Mouse (Mus musculus) liver, embryonic 15.5 days (tissue): ENCODE data around the gene Nrxn2. TPM values are rescaled to one million over a fixed set of nuclear protein-coding genes. Genes with fewer than 3 reads are reported as not detected.
A peak's percentile ranks its signal among the peaks of the same experiment; 100 is the strongest.

Experiments
- ATAC-seq: fragments of 200-750 bp; cut with Nextera tagmentation; 2 replicates; pipeline ENCODE4 v1.8.0; 2017; ENCODE audit warnings: moderate number of reproducible peaks, mild to moderate bottlenecking, moderate library complexity; ENCODE audit not compliant: insufficient read depth
- H3K27ac ChIP-seq: fragments of 300-500 bp; sonication (generic); replicated peaks from 2 replicates; pipeline ENCODE4 v1.5.1; 2015; ENCODE audit warnings: mild to moderate bottlenecking, inconsistent platforms
- H3K27me3 ChIP-seq: fragments of 300-500 bp; sonication (generic); 2 replicates; pipeline ENCODE4 v1.6.1; 2015; ENCODE audit warnings: mild to moderate bottlenecking, inconsistent platforms
- H3K36me3 ChIP-seq: fragments of 300-500 bp; sonication (generic); replicated peaks from 2 replicates; pipeline ENCODE4 v1.6.1; 2015; ENCODE audit warnings: moderate library complexity, mild to moderate bottlenecking, inconsistent platforms
- H3K4me1 ChIP-seq: fragments of 300-500 bp; sonication (generic); replicated peaks from 2 replicates; pipeline ENCODE4 v1.6.1; 2015; ENCODE audit warnings: inconsistent platforms
- H3K4me2 ChIP-seq: fragments of 300-500 bp; sonication (generic); 2 replicates; pipeline ENCODE4 v1.6.1; 2015; ENCODE audit warnings: moderate library complexity, mild to moderate bottlenecking, inconsistent platforms
- H3K4me3 ChIP-seq: fragments of 300-500 bp; sonication (generic); replicated peaks from 2 replicates; pipeline ENCODE4 v1.5.1; 2015; ENCODE audit warnings: mild to moderate bottlenecking, inconsistent platforms
- H3K9ac ChIP-seq: fragments of 300-500 bp; sonication (generic); 2 replicates; pipeline ENCODE4 v1.6.1; 2015; ENCODE audit warnings: moderate library complexity, mild to moderate bottlenecking, inconsistent platforms
- H3K9me3 ChIP-seq: fragments of 300-500 bp; sonication (generic); replicated peaks from 2 replicates; pipeline ENCODE4 v1.6.1; 2016; ENCODE audit warnings: inconsistent platforms
- WGBS: fragments of 180-500 bp; shearing (Covaris S2); methylation state at CpG from one replicate; pipeline ENCODE4 v1.1.7; 2015; ENCODE audit warnings: mixed read lengths; ENCODE audit not compliant: insufficient replicate concordance; 5-methylcytosine and 5-hydroxymethylcytosine counted together
- polyA plus RNA-seq: library from polyadenylated mRNA; unstranded; fragments of >200 nt; fragmentation: Nextera tagmentation; extraction: Ambion mirVana; gene quantifications from 2 replicates; pipeline ENCODE4 v1.2.1, GENCODE M21; 2015

Nrxn2 gene
- polyA plus RNA-seq, 1 experiment from 2014 or later: 0.39 TPM

DNA sequence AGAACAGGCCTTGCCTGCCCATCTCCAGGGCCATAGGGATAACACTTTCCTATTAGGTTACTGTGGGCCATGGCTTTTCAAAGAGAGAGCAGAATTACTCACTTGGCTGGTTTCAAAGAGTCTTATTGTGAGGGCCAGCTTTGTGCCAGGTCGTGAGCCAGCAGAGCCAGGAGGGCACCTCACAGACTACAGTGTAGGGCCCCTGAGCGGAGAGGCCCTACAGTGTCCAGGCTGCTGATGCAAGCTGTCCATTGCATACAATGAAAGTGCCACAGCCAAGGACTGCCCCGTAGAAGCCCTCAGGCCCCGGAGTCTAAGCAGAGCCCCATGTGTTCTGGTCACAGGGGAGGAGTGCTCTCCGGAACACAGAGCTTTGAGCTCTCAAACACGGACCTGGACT is 64.4 kb downstream of the Nrxn2 start:
- Histone ChIP-seq H3K9ac (no peak overlapping the region), H3K27me3 (no peaks in the 10 kb centered on the region), H3K36me3 (no peaks in the 10 kb centered on the region), H3K4me1 (no peaks in the 10 kb centered on the region), H3K4me3 (no peak overlapping the region), H3K27ac (no peak overlapping the region), H3K4me2 (no peak overlapping the region), H3K9me3 (no peaks in the 10 kb centered on the region)
- WGBS: 66% methylated on average over 6 of the region's 6 CpGs
- ATAC-seq: no peak

DNA sequence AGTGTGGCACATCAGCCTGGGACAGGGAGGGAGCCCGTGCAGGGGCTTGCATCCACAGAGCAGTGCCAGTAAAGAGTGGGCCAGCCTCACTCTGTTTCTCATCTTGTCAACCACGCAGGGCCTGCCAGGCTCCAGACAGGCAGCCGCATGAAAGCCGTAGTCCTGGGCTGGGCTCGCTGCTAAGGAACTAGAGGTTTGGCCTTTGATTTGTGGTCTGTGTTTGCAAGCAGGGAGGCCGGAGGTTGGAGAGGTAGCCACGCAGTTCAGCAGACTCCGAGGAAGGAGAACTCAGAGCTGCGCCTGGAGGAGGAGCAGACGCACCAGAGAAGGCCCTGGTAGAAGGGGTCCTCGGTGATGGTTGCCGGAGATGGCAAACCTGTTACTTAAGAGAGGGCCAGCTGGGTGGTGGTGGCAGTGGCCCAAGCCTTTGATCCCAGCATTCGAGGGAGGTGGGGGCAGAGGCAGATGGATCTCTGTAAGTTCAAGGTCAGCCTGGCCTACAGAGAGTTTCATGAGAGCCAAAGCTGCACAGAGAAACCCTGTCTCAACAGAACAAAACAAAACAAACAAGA is 66.6 kb downstream of the Nrxn2 start:
- Histone ChIP-seq H3K9me3 (no peaks in the 10 kb centered on the region), H3K27ac (no peak overlapping the region), H3K36me3 (no peaks in the 10 kb centered on the region), H3K27me3 (peaks cover 13% of the 10 kb centered on the region), H3K9ac (no peak overlapping the region), H3K4me1 (no peaks in the 10 kb centered on the region), H3K4me2 (no peak overlapping the region), H3K4me3 (no peak overlapping the region)
- 50% methylated on average over 13 of the region's 13 CpGs for WGBS
- no peak for ATAC-seq

DNA sequence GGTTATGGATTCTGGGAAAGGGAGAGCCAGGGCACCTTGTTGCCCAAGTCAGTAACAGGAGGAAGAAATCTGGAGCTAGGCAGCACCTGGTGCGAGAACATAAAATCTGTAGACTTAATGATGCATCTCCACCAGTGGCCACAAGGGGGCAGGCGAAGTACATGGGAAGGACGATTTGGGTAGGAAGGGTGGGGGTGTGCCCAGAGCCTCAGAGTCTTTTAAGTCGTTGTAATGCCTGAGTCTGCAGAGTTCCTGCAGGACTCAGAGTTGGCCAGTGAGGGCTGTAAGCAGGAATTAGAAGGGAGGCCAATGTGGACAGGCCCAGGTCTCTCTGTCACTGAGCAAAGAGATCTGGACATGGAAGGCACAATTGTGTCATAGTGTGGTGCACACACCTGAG is 70.5 kb downstream of the Nrxn2 start:
- Histone ChIP-seq H3K36me3 (no peaks in the 10 kb centered on the region), H3K27me3 (peaks cover 48% of the 10 kb centered on the region), H3K9ac (no peak overlapping the region), H3K4me2 (no peak overlapping the region), H3K9me3 (no peaks in the 10 kb centered on the region), H3K4me1 (no peaks in the 10 kb centered on the region), H3K27ac (no peak overlapping the region), H3K4me3 (no peak overlapping the region)
- WGBS: 2% methylated on average over 4 of the region's 4 CpGs
- ATAC-seq: no peak

DNA sequence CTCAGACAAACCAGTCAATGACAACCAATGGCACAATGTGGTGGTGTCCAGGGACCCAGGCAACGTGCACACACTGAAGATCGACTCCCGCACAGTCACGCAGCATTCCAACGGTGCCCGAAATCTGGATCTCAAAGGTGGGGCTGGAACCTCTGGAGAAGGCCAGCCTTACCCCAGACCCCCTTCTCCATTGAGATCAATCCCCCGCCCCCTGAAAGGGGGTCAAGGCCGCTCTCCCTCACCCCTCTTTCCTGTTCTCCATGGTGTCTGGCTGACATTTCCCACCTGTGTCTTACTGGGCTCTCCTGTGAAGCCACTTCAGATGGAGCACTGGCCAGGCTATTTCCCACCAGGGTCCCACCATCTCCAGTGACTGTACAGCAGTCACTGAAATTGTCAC is 73.0 kb downstream of the Nrxn2 start:
- Histone ChIP-seq H3K4me1 (no peaks in the 10 kb centered on the region), H3K27ac (no peak overlapping the region), H3K9ac (no peak overlapping the region), H3K4me2 (no peak overlapping the region), H3K4me3 (no peak overlapping the region), H3K9me3 (no peaks in the 10 kb centered on the region), H3K27me3 (peaks cover 73% of the 10 kb centered on the region), H3K36me3 (no peaks in the 10 kb centered on the region)
- no peak for ATAC-seq
- WGBS: 70% methylated on average over 8 of the region's 8 CpGs

DNA sequence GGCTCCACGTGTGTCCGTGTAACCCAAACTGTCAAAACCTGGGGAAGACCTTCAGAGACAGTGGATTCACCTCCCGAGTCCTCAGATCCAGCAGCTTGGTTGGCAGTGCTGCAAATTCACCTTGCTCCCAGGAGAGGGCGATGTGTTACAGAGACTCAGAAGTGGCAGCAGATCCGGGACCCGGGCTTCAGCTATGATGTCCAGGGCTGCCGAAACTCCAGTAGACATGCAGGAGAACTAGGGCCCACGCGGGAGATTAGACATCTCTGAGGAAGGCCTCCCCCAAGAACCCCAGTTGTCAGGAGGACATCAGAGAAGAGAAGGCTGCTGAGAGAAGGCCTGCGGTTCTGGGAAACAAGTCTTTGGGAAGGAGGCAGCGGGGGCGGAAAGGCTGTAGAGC is 73.6 kb downstream of the Nrxn2 start:
- WGBS: 17% methylated on average over 12 of the region's 12 CpGs
- no peaks in the 10 kb centered on the region for H3K36me3 ChIP-seq
- H3K27ac ChIP-seq: no peak overlapping the region
- no peaks in the 10 kb centered on the region for H3K9me3 ChIP-seq
- H3K4me1 ChIP-seq: no peaks in the 10 kb centered on the region
- H3K4me2 ChIP-seq: no peak overlapping the region
- ATAC-seq: no peak
- peaks cover 79% of the 10 kb centered on the region for H3K27me3 ChIP-seq
- H3K4me3 ChIP-seq: no peak overlapping the region
- H3K9ac ChIP-seq: no peak overlapping the region

DNA sequence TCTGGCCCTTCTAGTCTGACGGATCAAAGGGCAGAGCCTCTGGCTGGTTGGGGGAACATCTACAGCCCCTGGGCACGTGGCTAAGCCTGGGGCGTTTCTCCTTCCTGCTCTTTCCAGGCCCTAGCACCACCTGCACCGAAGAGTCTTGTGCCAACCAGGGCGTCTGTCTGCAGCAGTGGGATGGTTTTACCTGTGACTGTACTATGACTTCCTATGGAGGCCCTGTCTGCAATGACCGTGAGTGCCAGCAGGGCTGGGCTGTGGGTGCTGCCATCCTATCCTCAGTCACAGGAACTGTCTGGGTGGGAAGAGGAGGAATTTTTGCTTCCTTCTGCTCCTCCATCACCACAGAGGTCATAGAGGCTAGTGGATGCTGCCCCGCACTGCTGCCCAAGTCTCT is 74.7 kb downstream of the Nrxn2 start:
- Histone ChIP-seq H3K9ac (no peak overlapping the region), H3K27me3 (peaks cover 88% of the 10 kb centered on the region), H3K4me1 (no peaks in the 10 kb centered on the region), H3K9me3 (no peaks in the 10 kb centered on the region), H3K4me2 (no peak overlapping the region), H3K27ac (no peak overlapping the region), H3K36me3 (no peaks in the 10 kb centered on the region), H3K4me3 (no peak overlapping the region)
- 64% methylated on average over 7 of the region's 7 CpGs for WGBS
- ATAC-seq: no peak

DNA sequence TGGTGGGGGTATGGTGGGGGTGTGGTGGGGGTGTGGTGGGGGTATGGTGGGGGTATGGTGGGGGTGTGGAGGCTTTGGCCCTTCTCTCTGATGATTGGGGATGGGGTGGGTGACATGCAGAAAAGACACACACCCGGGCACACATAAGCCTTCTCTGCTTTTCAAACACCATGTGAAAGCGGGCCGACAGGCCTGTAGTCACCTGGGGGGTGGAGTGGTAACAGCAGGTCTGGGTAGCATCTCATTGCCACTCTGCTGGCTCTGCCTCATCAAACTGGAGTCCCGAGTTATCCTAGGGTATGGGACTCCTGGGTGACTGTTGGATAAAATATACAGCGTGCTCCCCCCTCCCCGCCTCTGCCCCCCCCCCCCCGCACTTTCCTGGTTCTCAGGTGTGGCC is 75.5 kb downstream of the Nrxn2 start:
- Histone ChIP-seq H3K9ac (no peak overlapping the region), H3K36me3 (no peaks in the 10 kb centered on the region), H3K27ac (no peak overlapping the region), H3K4me2 (no peak overlapping the region), H3K4me3 (no peak overlapping the region), H3K9me3 (no peaks in the 10 kb centered on the region), H3K4me1 (no peaks in the 10 kb centered on the region), H3K27me3 (peaks cover 96% of the 10 kb centered on the region)
- no peak for ATAC-seq
- WGBS: 44% methylated on average over 7 of the region's 7 CpGs

DNA sequence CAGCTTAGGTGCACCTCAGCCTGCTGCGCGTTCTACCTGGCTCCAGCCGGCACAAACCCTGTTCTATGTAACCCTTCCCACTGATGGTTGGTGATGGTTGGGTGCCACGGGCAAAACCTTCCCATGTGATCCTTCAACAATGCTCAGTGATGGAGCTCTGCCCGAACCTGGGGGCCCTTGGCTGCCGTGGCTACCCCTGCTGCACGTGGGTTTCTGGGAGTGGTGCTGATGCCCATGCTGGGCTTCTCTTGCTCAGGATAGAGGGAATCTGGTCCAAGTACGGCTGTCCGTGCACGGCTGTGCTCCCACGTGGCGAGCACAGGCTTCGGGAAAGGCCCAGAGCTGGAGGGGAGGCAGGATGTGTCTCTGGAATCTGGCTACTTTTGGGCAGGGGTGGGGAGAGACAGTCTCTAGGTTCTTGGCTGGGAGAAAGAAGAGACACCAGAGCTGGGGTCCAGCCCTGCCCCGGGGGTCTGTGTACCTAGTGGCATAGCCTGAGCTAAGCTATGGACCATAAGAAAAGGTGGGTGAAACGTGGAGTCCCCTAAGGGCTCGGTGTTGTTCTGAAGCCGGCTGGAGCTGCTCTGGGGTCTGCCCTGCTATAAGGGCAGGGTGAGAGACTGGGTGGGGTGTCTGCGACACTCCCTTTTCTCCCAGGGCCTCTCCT is 76.1 kb downstream of the Nrxn2 start:
- Histone ChIP-seq H3K4me3 (no peak overlapping the region), H3K36me3 (no peaks in the 10 kb centered on the region), H3K4me1 (no peaks in the 10 kb centered on the region), H3K9me3 (no peaks in the 10 kb centered on the region), H3K9ac (no peak overlapping the region), H3K4me2 (no peak overlapping the region), H3K27me3 (peaks cover 96% of the 10 kb centered on the region), H3K27ac (no peak overlapping the region)
- WGBS: 43% methylated on average over 18 of the region's 18 CpGs
- no peak for ATAC-seq

DNA sequence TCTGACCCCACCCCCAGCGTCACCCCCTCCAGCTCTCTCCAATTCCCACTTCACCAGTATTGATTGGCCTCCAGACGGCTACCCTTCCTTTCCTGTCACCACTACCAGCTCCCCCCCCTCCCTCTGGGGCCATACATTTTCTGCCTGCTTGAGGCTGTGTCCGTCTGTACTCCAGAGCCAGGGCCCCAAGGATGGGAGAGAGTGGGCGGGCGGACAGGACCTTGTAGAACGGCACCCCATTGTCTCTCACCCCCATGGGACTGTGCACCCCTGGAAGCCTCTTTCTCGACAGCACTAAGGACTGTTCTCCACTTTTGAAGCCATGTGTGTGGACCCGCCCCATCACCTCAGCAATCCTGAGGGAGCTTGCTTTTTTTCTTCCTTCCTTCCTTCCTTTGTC is 77.2 kb downstream of the Nrxn2 start:
- WGBS: 18% methylated on average over 8 of the region's 8 CpGs
- Histone ChIP-seq H3K4me2 (no peak overlapping the region), H3K27me3 (peaks cover 96% of the 10 kb centered on the region), H3K9ac (no peak overlapping the region), H3K4me3 (no peak overlapping the region), H3K36me3 (no peaks in the 10 kb centered on the region), H3K4me1 (no peaks in the 10 kb centered on the region), H3K27ac (no peak overlapping the region), H3K9me3 (no peaks in the 10 kb centered on the region)
- no peak for ATAC-seq

DNA sequence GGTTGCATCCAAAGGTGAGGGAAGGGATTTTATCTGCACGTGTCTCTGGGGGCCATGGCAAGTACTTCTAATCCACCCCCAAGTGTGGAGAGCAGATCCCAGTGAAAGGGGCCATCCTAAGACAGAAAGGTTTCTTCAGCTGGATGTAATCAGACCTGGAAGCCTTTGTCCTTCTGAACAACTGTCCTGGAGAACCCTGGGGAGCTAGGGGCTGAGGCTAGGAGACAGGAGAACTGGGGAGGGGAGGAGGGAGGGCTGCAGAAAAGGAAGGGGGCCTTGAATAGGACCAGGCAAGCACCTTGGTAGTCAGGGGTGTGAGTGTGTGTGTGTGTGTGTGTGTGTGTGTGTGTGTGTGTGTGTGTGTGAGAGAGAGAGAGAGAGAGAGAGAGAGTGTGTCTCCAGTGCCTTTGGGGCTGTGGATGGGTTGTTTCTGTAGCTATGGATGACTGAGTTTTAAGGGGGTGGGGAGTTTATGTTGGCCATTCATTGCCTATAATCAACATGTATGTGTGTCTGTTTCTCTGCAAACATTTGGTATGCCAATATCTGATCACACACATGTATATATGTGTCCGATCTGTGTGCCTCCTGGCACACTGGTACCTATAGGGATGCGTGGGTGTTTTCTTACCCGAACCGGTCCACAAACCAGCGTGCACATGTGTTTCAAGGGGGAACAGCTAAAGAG is 78.1 kb downstream of the Nrxn2 start:
- WGBS: 13% methylated on average over 6 of the region's 6 CpGs
- H3K27ac ChIP-seq: no peak overlapping the region
- H3K9me3 ChIP-seq: no peaks in the 10 kb centered on the region
- H3K4me3 ChIP-seq: no peak overlapping the region
- ATAC-seq: no peak
- H3K9ac ChIP-seq: no peak overlapping the region
- H3K4me1 ChIP-seq: no peaks in the 10 kb centered on the region
- H3K36me3 ChIP-seq: no peaks in the 10 kb centered on the region
- H3K27me3 ChIP-seq: peaks cover 98% of the 10 kb centered on the region
- no peak overlapping the region for H3K4me2 ChIP-seq

DNA sequence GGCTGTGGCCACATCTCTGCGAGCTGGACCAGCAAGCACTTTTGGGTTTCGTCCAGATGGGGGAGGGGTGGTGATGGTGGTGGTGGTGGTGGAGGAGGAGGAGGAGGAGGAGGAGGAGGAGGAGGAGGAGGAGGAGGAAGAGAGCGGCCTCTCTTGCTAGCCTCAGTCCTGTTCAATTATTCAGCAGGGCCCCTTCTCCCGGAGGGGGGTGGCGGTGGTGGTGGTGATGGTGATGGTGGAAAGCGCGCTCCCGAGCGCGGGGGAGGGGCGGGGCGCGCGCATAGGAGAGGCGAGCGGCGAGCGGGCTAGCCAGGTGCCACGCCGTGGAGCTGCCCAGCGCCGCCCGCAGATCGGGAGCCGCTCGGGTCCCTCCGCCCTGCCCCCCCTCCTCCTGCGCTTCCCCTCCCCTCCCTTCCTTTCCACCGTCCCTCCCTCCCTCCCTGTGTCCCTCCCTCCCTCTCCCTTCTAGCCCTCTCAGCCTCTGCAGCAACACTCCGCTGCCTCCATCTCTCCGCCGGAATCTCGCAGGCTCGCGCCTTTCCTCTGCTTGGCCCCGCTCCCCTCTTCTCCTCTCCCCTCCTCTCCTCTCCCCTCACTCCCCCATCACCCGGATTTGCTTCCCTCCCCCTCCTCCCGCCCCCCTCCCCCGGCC is 78.7 kb downstream of the Nrxn2 start:
- Histone ChIP-seq H3K27ac (no peak overlapping the region), H3K9me3 (no peaks in the 10 kb centered on the region), H3K27me3 (peaks cover 98% of the 10 kb centered on the region), H3K4me2 (peak overlapping the region; percentile 30), H3K36me3 (no peaks in the 10 kb centered on the region), H3K4me1 (peaks cover 6% of the 10 kb centered on the region; the same call in 1 of the 2 replicates), H3K4me3 (peak overlapping the region; percentile 17; the same call in 1 of the 2 replicates), H3K9ac (no peak overlapping the region)
- no peak for ATAC-seq
- WGBS: 0% methylated on average over 21 of the region's 39 CpGs
